Mouse (Mus musculus): ENCODE measurements around the gene Gan. TPM values are rescaled to one million over a fixed set of nuclear protein-coding genes. Genes with fewer than 3 reads are reported as not detected.
A peak's percentile ranks its signal among the peaks of the same experiment; 100 is the strongest.

The Gan gene
- polyA plus RNA-seq, 1 experiment from 2014 or later: 1.7 TPM

DNA sequence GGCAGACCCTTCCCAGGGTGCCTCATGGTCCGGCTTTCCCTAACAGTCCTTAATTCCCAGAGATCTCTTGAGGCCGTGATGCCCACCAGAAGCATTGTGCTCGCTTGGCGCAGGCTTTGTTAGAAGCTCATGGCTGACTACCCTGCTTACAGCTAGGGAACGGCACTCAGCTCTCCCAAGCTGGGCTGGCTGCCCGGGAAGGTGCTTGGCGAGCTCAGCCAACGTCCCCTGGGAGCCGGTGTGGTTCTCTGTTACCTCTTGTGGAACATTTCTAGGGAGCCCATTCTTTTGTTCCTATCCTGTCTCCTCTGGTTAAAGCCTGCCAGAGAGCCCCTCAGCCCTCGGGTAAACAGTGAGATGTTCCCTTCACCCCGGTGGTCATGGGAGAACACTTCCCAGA, 54.2 kb downstream of the Gan start:
- H3K4me2 ChIP-seq: no peak overlapping the region
- H3K36me3 ChIP-seq (ENCODE audit: control insufficient read depth, insufficient read depth, low read length): no peaks in the 10 kb centered on the region
- H3K4me1 ChIP-seq (ENCODE audit: control insufficient read depth, insufficient read depth, low read length): no peaks in the 10 kb centered on the region; the same call in 1 of the 2 replicates
- H3K27me3 ChIP-seq (ENCODE audit: control insufficient read depth, insufficient read depth, low read length): no peaks in the 10 kb centered on the region
- no peaks in the 10 kb centered on the region for H3K9me3 ChIP-seq (replicated peaks; ENCODE audit: control insufficient read depth, low read length)
- no peak overlapping the region for H3K4me3 ChIP-seq (ENCODE audit: low read depth, low read length)
- ATAC-seq (replicated peaks; ENCODE audit: insufficient number of reproducible peaks, low FRiP score, low TSS enrichment): no peak
- 87% methylated on average over 11 of the region's 11 CpGs for WGBS (ENCODE audit: insufficient replicate concordance)
- no peak overlapping the region for H3K9ac ChIP-seq (ENCODE audit: low read depth, low read length)
- no peak overlapping the region for H3K27ac ChIP-seq (ENCODE audit: low read depth, low read length)

DNA sequence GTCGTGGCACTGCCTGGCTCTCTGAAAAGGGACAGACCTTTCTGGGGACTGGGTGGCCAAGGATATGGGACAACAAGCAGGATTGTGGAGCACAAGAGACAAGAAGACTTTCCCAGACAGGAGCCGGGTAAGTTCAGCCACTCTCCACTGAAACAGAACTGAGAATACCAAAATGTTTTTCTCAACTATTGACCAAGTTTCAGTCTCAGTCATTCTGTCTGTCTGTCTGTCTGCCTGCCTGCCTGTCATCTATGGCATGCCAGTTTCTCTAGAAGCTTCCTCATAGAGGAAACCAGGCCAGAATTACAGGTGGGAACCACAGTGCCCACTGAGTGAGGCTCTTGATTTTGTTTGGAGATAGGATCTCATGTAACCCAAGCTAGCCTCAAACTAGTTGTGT, 59.8 kb downstream of the Gan start:
- WGBS (ENCODE audit: insufficient replicate concordance): 93% methylated on average over 2 of the region's 2 CpGs
- no peaks in the 10 kb centered on the region for H3K4me1 ChIP-seq (ENCODE audit: control insufficient read depth, insufficient read depth, low read length)

DNA sequence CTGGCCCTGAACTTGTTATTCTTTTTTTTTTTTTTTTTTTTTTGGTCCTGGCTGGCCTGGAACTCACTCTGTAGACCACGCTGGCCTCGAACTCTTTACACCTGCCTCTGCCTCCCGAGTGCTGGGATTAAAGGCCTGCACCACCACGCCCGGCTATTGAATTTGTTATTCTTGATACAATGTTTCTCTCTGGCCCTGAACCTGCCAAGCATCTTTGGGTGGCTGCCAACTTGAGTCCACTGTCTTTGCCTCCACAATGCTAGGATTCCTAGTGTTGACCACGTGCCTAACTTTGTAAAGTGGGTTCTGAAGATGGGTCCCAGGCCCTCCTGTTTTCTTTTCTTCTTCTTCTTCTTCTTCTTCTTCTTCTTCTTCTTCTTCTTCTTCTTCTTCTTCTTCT, 64.5 kb downstream of the Gan start:
- Histone ChIP-seq H3K4me3 (ENCODE audit: low read depth, low read length) (no peak overlapping the region), H3K36me3 (ENCODE audit: control insufficient read depth, insufficient read depth, low read length) (no peaks in the 10 kb centered on the region), H3K4me1 (ENCODE audit: control insufficient read depth, insufficient read depth, low read length) (no peaks in the 10 kb centered on the region), H3K9ac (ENCODE audit: low read depth, low read length) (no peak overlapping the region), H3K27ac (ENCODE audit: low read depth, low read length) (no peak overlapping the region), H3K9me3 (replicated peaks; ENCODE audit: control insufficient read depth, low read length) (no peaks in the 10 kb centered on the region), H3K4me2 (no peak overlapping the region), H3K27me3 (ENCODE audit: control insufficient read depth, insufficient read depth, low read length) (no peaks in the 10 kb centered on the region)
- no peak for ATAC-seq (replicated peaks; ENCODE audit: insufficient number of reproducible peaks, low FRiP score, low TSS enrichment)
- WGBS (ENCODE audit: insufficient replicate concordance): 79% methylated on average over 6 of the region's 6 CpGs

More for the DNA sequence above, 59.8 kb downstream of the Gan start:
- Histone ChIP-seq H3K27me3 (ENCODE audit: control insufficient read depth, insufficient read depth, low read length) (no peaks in the 10 kb centered on the region), H3K4me2 (no peak overlapping the region), H3K9me3 (replicated peaks; ENCODE audit: control insufficient read depth, low read length) (no peaks in the 10 kb centered on the region), H3K9ac (ENCODE audit: low read depth, low read length) (no peak overlapping the region), H3K27ac (ENCODE audit: low read depth, low read length) (no peak overlapping the region), H3K36me3 (ENCODE audit: control insufficient read depth, insufficient read depth, low read length) (no peaks in the 10 kb centered on the region), H3K4me3 (ENCODE audit: low read depth, low read length) (no peak overlapping the region)
- no peak for ATAC-seq (replicated peaks; ENCODE audit: insufficient number of reproducible peaks, low FRiP score, low TSS enrichment)

DNA sequence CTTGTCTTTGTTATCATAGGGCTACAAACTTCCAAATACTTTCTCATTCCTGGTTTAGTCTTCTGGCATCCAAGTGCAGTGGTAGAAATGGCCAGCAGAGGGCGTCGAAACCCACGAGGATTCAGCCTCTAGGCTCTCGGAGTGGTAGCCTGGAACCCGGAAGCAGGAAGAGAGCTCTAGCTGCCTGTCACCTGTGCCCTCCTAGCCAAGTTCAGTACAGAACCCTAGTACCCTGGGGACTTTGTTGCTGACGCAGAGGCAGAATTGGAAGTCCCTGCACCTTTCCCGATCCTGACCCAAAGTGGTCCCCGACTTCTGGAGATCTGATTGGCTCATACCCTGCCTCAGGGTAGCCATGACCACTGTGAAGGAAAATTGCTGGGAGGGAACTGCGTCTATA, 66.7 kb downstream of the Gan start:
- Histone ChIP-seq H3K4me1 (ENCODE audit: control insufficient read depth, insufficient read depth, low read length) (no peaks in the 10 kb centered on the region), H3K27me3 (ENCODE audit: control insufficient read depth, insufficient read depth, low read length) (no peaks in the 10 kb centered on the region), H3K4me2 (peak overlapping the region; percentile 61), H3K27ac (ENCODE audit: low read depth, low read length) (no peak overlapping the region), H3K36me3 (ENCODE audit: control insufficient read depth, insufficient read depth, low read length) (no peaks in the 10 kb centered on the region), H3K9ac (ENCODE audit: low read depth, low read length) (peak overlapping the region; percentile 48; the same call in 1 of the 2 replicates), H3K9me3 (replicated peaks; ENCODE audit: control insufficient read depth, low read length) (no peaks in the 10 kb centered on the region), H3K4me3 (ENCODE audit: low read depth, low read length) (peak overlapping the region; percentile 35)
- 13% methylated on average over 9 of the region's 9 CpGs for WGBS (ENCODE audit: insufficient replicate concordance)
- ATAC-seq (replicated peaks; ENCODE audit: insufficient number of reproducible peaks, low FRiP score, low TSS enrichment): no peak; the same call in 1 of the 2 replicates

DNA sequence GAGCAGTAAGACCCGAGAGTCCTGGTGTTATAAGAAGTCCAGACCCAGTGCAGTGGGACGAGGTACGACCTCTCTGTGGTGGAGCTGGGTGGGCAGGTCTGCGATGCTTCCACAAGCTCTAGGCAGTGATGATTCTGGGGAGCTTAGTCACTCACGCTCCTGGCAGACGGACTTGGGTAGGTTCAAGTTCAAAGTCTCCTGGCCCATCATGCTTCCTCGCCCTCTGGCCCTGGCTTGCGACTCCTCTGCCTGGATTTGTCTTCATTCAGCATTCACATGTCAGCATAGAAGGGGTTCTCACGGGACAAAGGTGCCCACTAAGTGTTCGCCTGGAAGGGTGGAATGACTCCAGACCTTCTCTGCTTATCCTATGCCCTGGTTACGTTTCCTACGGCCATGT, 68.4 kb downstream of the Gan start:
- no peak for ATAC-seq (replicated peaks; ENCODE audit: insufficient number of reproducible peaks, low FRiP score, low TSS enrichment)
- WGBS (ENCODE audit: insufficient replicate concordance): 78% methylated on average over 12 of the region's 12 CpGs
- no peaks in the 10 kb centered on the region for H3K4me1 ChIP-seq (ENCODE audit: control insufficient read depth, insufficient read depth, low read length)

DNA sequence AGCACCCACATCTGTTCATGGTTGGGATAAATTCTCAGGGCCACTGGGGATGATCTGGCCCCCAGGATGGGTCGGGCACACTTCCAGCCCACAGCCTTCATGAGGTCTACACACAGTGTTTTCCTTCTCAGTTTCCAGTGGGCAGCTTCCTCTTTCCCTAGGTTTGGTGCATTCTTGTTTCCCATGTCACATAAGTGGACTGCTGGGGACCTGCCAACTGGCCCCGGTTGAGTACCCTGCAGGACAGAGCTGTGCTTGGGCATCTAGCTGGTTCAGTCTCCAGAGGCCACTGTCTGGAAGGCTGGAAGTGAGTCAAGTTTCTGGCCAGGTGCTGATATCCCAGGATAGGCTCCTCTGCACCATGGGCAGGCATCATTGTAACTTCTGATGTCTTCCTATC, 69.4 kb downstream of the Gan start:
- no peaks in the 10 kb centered on the region for H3K4me1 ChIP-seq (ENCODE audit: control insufficient read depth, insufficient read depth, low read length)
- 89% methylated on average over 2 of the region's 2 CpGs for WGBS (ENCODE audit: insufficient replicate concordance)
- no peaks in the 10 kb centered on the region for H3K9me3 ChIP-seq (replicated peaks; ENCODE audit: control insufficient read depth, low read length)
- H3K9ac ChIP-seq (ENCODE audit: low read depth, low read length): no peak overlapping the region
- no peak overlapping the region for H3K4me2 ChIP-seq
- H3K27ac ChIP-seq (ENCODE audit: low read depth, low read length): no peak overlapping the region
- H3K27me3 ChIP-seq (ENCODE audit: control insufficient read depth, insufficient read depth, low read length): no peaks in the 10 kb centered on the region
- H3K36me3 ChIP-seq (ENCODE audit: control insufficient read depth, insufficient read depth, low read length): no peaks in the 10 kb centered on the region
- H3K4me3 ChIP-seq (ENCODE audit: low read depth, low read length): no peak overlapping the region
- no peak for ATAC-seq (replicated peaks; ENCODE audit: insufficient number of reproducible peaks, low FRiP score, low TSS enrichment)

More for the DNA sequence above, 68.4 kb downstream of the Gan start:
- Histone ChIP-seq H3K4me2 (no peak overlapping the region), H3K9ac (ENCODE audit: low read depth, low read length) (no peak overlapping the region), H3K4me3 (ENCODE audit: low read depth, low read length) (no peak overlapping the region), H3K9me3 (replicated peaks; ENCODE audit: control insufficient read depth, low read length) (no peaks in the 10 kb centered on the region), H3K36me3 (ENCODE audit: control insufficient read depth, insufficient read depth, low read length) (no peaks in the 10 kb centered on the region), H3K27ac (ENCODE audit: low read depth, low read length) (no peak overlapping the region), H3K27me3 (ENCODE audit: control insufficient read depth, insufficient read depth, low read length) (no peaks in the 10 kb centered on the region)

DNA sequence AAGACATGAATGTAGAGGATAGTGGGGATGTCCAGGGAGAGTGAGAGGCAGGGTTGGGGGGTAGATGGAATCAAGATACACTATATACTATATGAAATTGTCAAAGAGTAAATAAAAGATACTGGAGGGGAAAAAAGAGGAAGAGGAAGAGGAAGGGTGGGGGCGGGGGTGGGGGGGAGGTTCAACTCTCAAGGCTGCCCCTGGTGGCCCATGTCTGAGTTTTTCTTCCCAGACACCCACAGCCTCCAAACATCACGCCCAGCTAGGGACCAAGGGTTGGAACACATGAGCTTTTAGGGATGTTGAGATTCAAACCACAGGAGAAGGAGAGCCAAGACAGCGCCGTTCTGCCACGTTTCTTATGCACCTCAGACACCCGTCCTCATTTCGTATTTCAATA, 75.3 kb downstream of the Gan start:
- no peaks in the 10 kb centered on the region for H3K4me1 ChIP-seq (ENCODE audit: control insufficient read depth, insufficient read depth, low read length)
- no peak overlapping the region for H3K4me2 ChIP-seq
- no peak for ATAC-seq (replicated peaks; ENCODE audit: insufficient number of reproducible peaks, low FRiP score, low TSS enrichment)
- WGBS (ENCODE audit: insufficient replicate concordance): 83% methylated on average over 7 of the region's 7 CpGs
- no peak overlapping the region for H3K27ac ChIP-seq (ENCODE audit: low read depth, low read length)
- no peak overlapping the region for H3K4me3 ChIP-seq (ENCODE audit: low read depth, low read length)
- H3K9ac ChIP-seq (ENCODE audit: low read depth, low read length): no peak overlapping the region
- H3K36me3 ChIP-seq (ENCODE audit: control insufficient read depth, insufficient read depth, low read length): no peaks in the 10 kb centered on the region
- H3K27me3 ChIP-seq (ENCODE audit: control insufficient read depth, insufficient read depth, low read length): no peaks in the 10 kb centered on the region
- no peaks in the 10 kb centered on the region for H3K9me3 ChIP-seq (replicated peaks; ENCODE audit: control insufficient read depth, low read length)

DNA sequence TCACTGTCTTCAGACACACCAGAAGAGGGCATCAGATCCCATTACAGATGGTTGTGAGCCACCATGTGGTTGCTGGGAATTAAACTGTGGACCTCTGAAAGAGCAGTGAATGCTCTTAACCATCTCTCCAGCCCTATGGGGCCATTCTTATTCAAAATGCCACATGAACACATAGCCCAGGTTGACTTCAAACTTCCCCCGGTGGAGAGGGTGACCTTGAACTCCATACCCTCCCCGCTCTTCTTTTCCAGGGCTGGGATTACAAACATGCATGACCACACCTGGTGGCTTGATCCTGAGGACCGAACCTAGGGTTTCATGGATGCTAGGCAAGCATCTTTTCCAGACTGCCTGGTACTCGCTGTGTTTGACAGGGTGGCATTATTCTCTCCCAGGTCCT, 78.6 kb downstream of the Gan start:
- Histone ChIP-seq H3K9ac (ENCODE audit: low read depth, low read length) (no peak overlapping the region), H3K36me3 (ENCODE audit: control insufficient read depth, insufficient read depth, low read length) (no peaks in the 10 kb centered on the region), H3K4me1 (ENCODE audit: control insufficient read depth, insufficient read depth, low read length) (no peaks in the 10 kb centered on the region), H3K27ac (ENCODE audit: low read depth, low read length) (no peak overlapping the region), H3K4me3 (ENCODE audit: low read depth, low read length) (no peak overlapping the region), H3K4me2 (no peak overlapping the region), H3K27me3 (ENCODE audit: control insufficient read depth, insufficient read depth, low read length) (no peaks in the 10 kb centered on the region), H3K9me3 (replicated peaks; ENCODE audit: control insufficient read depth, low read length) (no peaks in the 10 kb centered on the region)
- 91% methylated on average over 4 of the region's 4 CpGs for WGBS (ENCODE audit: insufficient replicate concordance)
- no peak for ATAC-seq (replicated peaks; ENCODE audit: insufficient number of reproducible peaks, low FRiP score, low TSS enrichment)

DNA sequence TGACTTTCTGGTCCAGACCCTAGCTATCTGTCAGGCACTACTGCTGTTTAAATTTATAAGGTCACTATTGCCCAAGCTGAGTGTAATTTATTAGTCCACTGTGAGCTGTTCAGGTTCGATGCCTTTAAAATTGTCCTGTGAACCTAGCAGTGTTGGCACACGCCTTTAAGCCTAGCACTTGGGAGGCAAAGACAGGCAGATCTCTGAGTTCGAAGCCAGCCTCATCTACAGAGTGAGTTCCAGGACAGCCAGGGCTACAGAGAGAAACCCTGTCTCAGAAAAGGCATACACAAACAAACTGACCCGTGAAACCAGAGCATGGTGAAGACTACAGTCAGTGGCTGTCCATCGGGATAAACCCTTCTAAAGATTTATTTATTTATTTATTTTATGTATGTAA, 82.4 kb downstream of the Gan start:
- Histone ChIP-seq H3K4me3 (ENCODE audit: low read depth, low read length) (no peak overlapping the region), H3K4me1 (ENCODE audit: control insufficient read depth, insufficient read depth, low read length) (no peaks in the 10 kb centered on the region), H3K36me3 (ENCODE audit: control insufficient read depth, insufficient read depth, low read length) (no peaks in the 10 kb centered on the region), H3K27ac (ENCODE audit: low read depth, low read length) (no peak overlapping the region), H3K27me3 (ENCODE audit: control insufficient read depth, insufficient read depth, low read length) (no peaks in the 10 kb centered on the region), H3K9me3 (replicated peaks; ENCODE audit: control insufficient read depth, low read length) (no peaks in the 10 kb centered on the region), H3K4me2 (no peak overlapping the region), H3K9ac (ENCODE audit: low read depth, low read length) (no peak overlapping the region)
- 79% methylated on average over 5 of the region's 5 CpGs for WGBS (ENCODE audit: insufficient replicate concordance)
- no peak for ATAC-seq (replicated peaks; ENCODE audit: insufficient number of reproducible peaks, low FRiP score, low TSS enrichment)

All from heart, embryonic 11.5 days (tissue).